Mouse (Mus musculus) liver, embryonic 11.5 days (tissue): ENCODE data around the gene Abca2. TPM values are rescaled to one million over a fixed set of nuclear protein-coding genes. Genes with fewer than 3 reads are reported as not detected.
A peak's percentile ranks its signal among the peaks of the same experiment; 100 is the strongest.

Experiments used
- ATAC-seq: fragments of 200-750 bp; cut with Nextera tagmentation; replicated peaks from 2 replicates; pipeline ENCODE4 v1.8.0; 2017; ENCODE audit warnings: moderate number of reproducible peaks, mild to moderate bottlenecking, moderate TSS enrichment, moderate library complexity; ENCODE audit not compliant: low FRiP score
- DNase-seq: peaks from one replicate; pipeline ENCODE4 v3.0.0-alpha.2; 2017; ENCODE audit warnings: low spot score
- H3K27ac ChIP-seq: fragments of 300-500 bp; sonication (generic); 2 replicates; pipeline ENCODE4 v1.5.1; 2014; ENCODE audit warnings: mild to moderate bottlenecking, low read depth, low read length, control low read depth
- H3K27me3 ChIP-seq: fragments of 300-500 bp; sonication (generic); replicated peaks from 2 replicates; pipeline ENCODE4 v1.6.1; 2014; ENCODE audit warnings: low read length, mixed read lengths; ENCODE audit not compliant: control insufficient read depth, insufficient read depth
- H3K36me3 ChIP-seq: fragments of 300-500 bp; sonication (generic); 2 replicates; pipeline ENCODE4 v1.6.1; 2014; ENCODE audit warnings: mild to moderate bottlenecking, low read length, moderate library complexity, mixed read lengths; ENCODE audit not compliant: control insufficient read depth, insufficient read depth
- H3K4me1 ChIP-seq: fragments of 300-500 bp; sonication (generic); replicated peaks from 2 replicates; pipeline ENCODE4 v1.6.1; 2014; ENCODE audit warnings: low read length, mixed read lengths; ENCODE audit not compliant: control insufficient read depth, insufficient read depth
- H3K4me2 ChIP-seq: fragments of 300-500 bp; sonication (generic); 2 replicates; pipeline ENCODE4 v1.6.1; 2014; ENCODE audit warnings: mild to moderate bottlenecking, control low read depth, moderate library complexity
- H3K4me3 ChIP-seq: fragments of 300-500 bp; sonication (generic); 2 replicates; pipeline ENCODE4 v1.5.1; 2014; ENCODE audit warnings: low read depth, low read length, control low read depth
- H3K9ac ChIP-seq: fragments of 300-500 bp; sonication (generic); 2 replicates; pipeline ENCODE4 v1.6.1; 2014; ENCODE audit warnings: low read depth, low read length, control low read depth
- H3K9me3 ChIP-seq: fragments of 300-500 bp; sonication (generic); 2 replicates; pipeline ENCODE4 v1.6.1; 2016; ENCODE audit warnings: low read length, inconsistent platforms, mixed read lengths; ENCODE audit not compliant: control insufficient read depth
- WGBS: fragments of 180-500 bp; shearing (Covaris S2); extraction: QIAGEN DNeasy Blood & Tissue Kit; methylation state at CpG from one replicate; pipeline ENCODE4 v1.1.7; 2014; 5-methylcytosine and 5-hydroxymethylcytosine counted together
- polyA plus RNA-seq: library from polyadenylated mRNA; unstranded; fragments of >200 nt; fragmentation: Nextera tagmentation; extraction: Ambion mirVana; gene quantifications from 2 replicates; pipeline ENCODE4 v1.2.1, GENCODE M21; 2014

Gene Abca2
- polyA plus RNA-seq, 1 experiment from 2014 or later: 3.9 TPM

DNA sequence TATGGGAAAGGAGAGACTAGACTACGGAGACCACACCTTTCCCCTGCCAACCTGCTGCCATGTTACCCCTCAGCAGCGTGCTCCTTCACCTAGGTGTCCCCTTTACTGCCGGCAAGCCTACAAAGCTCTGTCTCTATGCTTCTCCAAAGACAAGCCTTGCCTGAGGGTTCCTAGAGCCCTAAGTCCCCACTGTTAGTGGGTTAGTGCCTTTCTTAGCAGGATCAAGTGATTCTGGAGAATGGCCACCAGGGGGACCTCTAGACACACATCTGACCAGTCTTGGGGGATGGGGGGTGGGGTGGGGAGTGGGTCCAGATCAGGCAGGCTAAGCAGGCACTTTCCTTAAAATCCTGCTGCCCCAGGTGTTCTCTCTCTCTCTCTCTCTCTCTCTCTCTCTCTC is 6.6 kb upstream of the Abca2 start:
- no peaks in the 10 kb centered on the region for H3K36me3 ChIP-seq
- H3K9ac ChIP-seq: no peak overlapping the region
- no peaks in the 10 kb centered on the region for H3K9me3 ChIP-seq
- no peak overlapping the region for H3K4me2 ChIP-seq
- DNase-seq: no peak
- peaks cover 5% of the 10 kb centered on the region for H3K4me1 ChIP-seq
- 19% methylated on average over 3 of the region's 3 CpGs for WGBS
- no peak overlapping the region for H3K4me3 ChIP-seq
- ATAC-seq: no peak
- no peak overlapping the region for H3K27ac ChIP-seq
- peaks cover 28% of the 10 kb centered on the region for H3K27me3 ChIP-seq

DNA sequence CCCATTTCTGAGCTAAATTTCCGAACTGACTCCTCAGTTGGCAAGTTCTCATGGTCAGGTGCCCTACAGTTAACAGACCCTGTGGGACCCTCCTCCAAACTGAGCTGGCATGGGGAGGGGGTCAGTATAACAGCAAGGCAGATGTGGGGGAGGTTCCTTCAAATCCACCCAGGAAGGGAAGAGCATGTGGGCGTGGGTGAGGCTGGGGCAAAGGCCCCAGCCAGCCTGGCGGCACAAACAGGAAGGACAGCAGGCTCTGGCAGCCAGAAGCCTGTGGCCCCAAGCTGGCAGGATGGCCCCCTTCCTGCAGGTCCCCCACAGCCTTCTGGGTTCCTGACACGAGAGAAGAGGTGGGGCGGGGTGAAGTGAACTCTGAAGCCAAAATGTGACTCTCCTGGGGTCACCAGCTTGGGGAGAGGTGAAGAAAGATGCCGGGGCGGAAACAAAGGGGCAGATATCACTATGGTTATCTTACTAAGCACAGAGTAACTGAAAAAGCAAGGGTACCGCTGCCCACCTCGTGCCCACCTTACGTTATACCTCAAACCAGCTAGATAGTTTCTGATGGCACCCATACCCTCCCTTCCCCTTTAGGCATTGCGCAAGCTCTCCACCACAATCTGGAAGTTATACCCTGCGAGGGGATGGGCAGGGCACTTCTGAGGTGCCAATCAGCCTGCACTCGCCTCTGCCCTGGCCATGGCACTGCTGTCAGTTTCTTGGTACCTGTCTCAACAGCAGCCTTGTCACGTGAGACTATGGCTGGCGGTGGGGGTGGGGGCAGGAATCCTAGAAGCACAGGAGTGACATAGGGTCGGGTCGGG is 5.7 kb upstream of the Abca2 start, which contains the start of gene Fut7:
Gene Fut7, plus strand, starts transcription at position 681 of the 824 bp plus-strand sequence.
- no peak for ATAC-seq
- Histone ChIP-seq H3K9me3 (no peaks in the 10 kb centered on the region), H3K36me3 (no peaks in the 10 kb centered on the region), H3K27ac (no peak within 1 kb of the TSS; the same call in 1 of the 2 replicates), H3K4me3 (no peak within 1 kb of the TSS), H3K4me2 (no peak within 1 kb of the TSS), H3K9ac (no peak within 1 kb of the TSS), H3K4me1 (peaks cover 5% of the 10 kb centered on the region), H3K27me3 (peaks cover 28% of the 10 kb centered on the region)
- DNase-seq: no peak
- 49% methylated on average over 17 of the region's 17 CpGs for WGBS

DNA sequence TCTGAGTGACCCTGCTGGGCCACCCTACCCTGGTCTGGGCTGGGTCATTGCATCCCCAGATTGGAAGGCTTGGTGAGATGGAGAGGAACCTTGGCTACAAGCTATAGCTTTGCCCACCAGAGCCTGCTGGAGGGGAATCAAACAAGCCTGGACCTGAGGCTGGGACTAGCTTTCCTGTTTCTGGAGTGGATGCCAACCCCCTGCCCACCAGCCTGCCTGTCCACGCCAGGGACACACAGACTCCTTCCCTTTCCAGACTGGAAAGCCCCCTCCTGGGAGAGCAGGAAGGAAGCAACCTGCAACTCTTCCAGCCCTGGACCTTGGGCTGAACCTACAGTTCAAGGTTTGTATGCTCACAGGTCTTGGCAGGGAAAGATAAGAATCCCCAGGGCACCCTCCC is 4.9 kb upstream of the Abca2 start:
- Histone ChIP-seq H3K4me1 (peaks cover 5% of the 10 kb centered on the region), H3K36me3 (no peaks in the 10 kb centered on the region), H3K27ac (no peak overlapping the region), H3K4me3 (no peak overlapping the region), H3K4me2 (no peak overlapping the region), H3K9me3 (no peaks in the 10 kb centered on the region), H3K27me3 (peaks cover 28% of the 10 kb centered on the region), H3K9ac (no peak overlapping the region)
- no peak for DNase-seq
- no peak for ATAC-seq
- whole genome bisulfite sequencing: 47% methylated on average over 1 of the region's 1 CpGs

DNA sequence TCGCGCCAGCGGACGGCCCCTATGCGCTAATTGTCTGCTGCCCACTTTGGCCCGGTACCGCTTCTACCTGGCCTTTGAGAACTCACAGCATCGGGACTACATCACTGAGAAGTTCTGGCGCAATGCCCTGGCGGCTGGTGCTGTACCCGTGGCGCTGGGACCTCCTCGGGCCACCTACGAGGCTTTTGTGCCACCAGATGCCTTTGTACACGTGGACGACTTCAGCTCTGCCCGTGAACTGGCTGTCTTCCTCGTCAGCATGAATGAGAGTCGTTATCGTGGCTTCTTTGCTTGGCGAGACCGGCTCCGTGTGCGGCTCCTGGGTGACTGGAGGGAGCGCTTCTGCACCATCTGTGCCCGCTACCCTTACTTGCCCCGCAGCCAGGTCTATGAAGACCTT is 3.0 kb upstream of the Abca2 start:
- peaks cover 39% of the 10 kb centered on the region for H3K27me3 ChIP-seq
- no peak for ATAC-seq
- H3K9ac ChIP-seq: no peak overlapping the region

DNA sequence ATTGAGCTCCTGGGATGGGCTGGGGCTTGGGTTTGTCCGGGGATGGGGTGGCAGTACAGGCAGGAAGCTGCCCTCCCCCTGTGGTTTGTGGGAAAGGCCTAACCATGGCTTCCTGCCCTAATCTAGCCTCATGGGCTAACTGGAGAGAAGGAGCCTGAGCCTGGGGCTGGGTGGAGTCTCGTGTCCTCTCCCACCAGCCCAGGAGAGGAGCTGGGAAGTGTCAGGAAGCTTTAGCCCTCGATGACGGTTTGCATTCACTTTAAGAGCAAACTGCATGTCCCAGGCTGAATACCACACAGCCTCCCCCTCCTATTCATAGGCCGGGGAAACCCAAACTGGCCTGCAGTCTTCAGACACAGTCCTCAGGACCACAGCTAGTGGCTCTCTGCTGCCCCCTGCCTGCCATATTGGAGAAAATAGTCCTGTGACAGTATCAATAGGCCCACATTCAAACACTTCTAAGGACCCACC is 1.7 kb upstream of the Abca2 start:
- no peaks in the 10 kb centered on the region for H3K36me3 ChIP-seq
- H3K4me3 ChIP-seq: no peak overlapping the region
- no peak overlapping the region for H3K9ac ChIP-seq
- no peak overlapping the region for H3K4me2 ChIP-seq
- no peak for ATAC-seq
- H3K4me1 ChIP-seq: peaks cover 11% of the 10 kb centered on the region
- H3K27me3 ChIP-seq: peaks cover 46% of the 10 kb centered on the region
- no peaks in the 10 kb centered on the region for H3K9me3 ChIP-seq
- peak; percentile 75 for DNase-seq
- H3K27ac ChIP-seq: no peak overlapping the region
- WGBS: 17% methylated on average over 5 of the region's 5 CpGs

More for the DNA sequence above, 3.0 kb upstream of the Abca2 start:
- H3K36me3 ChIP-seq: no peaks in the 10 kb centered on the region
- H3K4me2 ChIP-seq: no peak overlapping the region
- H3K27ac ChIP-seq: no peak overlapping the region
- H3K4me3 ChIP-seq: no peak overlapping the region
- H3K4me1 ChIP-seq: peaks cover 11% of the 10 kb centered on the region
- no peak for DNase-seq
- 50% methylated on average over 27 of the region's 27 CpGs for WGBS
- H3K9me3 ChIP-seq: no peaks in the 10 kb centered on the region

DNA sequence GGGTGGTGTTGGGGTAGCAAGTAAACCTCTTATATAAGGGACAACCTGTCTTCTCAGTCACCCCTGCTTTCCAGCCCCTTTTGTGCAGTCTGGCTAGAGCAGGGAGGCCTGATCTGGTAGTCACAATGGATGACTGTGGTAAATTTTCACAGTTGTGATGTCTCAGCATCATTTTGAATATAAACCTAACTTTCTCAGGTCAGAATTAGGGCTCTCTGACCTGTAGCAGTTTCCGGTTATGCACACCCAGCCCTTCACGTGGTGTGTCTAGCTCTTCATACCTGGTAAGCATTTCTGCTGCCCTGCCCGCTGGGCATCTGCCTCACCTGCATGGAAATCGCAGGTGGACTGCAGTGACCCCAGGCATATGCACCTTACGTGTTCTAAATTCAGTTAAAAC is 1.2 kb upstream of the Abca2 start:
- ATAC-seq: no peak
- 81% methylated on average over 5 of the region's 5 CpGs for WGBS
- H3K9ac ChIP-seq: no peak overlapping the region
- H3K4me3 ChIP-seq: no peak overlapping the region
- no peaks in the 10 kb centered on the region for H3K36me3 ChIP-seq
- H3K27me3 ChIP-seq: peaks cover 46% of the 10 kb centered on the region
- H3K9me3 ChIP-seq: no peaks in the 10 kb centered on the region
- no peak for DNase-seq
- no peak overlapping the region for H3K27ac ChIP-seq
- no peak overlapping the region for H3K4me2 ChIP-seq
- peaks cover 11% of the 10 kb centered on the region for H3K4me1 ChIP-seq

DNA sequence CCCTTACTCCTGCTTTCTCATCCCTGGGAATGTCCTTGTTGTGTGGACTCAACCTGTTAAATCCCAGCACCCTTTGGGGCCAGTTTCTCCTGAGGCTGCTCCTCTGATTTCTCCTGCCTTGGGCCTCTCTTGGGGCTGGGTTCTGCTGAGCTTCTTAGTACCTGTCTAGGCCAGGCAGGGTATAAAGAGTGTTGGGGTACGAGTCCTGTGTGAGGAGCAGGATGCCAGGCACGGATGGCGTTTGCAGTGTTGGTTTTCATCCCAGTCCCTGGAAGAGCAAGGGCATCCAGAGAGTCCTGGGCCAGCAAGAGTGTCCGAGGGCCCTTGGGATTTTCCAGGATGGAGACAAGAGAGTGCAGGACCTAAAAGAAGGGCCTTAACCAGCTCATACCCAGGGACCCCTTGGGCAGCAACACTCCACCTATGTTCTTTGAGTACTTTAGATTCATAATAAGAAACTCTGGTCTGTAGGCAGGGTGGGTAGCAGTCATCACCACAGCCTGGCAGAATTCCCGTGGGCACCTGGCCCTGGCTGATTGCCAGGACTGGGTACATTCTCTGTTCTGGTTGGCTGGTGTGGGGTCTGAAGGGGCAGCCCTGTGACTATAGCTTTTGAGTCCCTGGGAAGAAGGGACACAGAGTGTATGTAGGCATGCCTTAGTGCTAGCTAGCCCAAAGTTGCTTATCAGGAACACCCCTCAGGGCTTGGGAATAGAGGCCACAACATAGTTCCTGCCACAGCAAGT is 1.1 kb downstream of the Abca2 start:
- H3K9me3 ChIP-seq: no peaks in the 10 kb centered on the region
- 72% methylated on average over 5 of the region's 5 CpGs for whole genome bisulfite sequencing
- no peak overlapping the region for H3K27ac ChIP-seq
- H3K4me3 ChIP-seq: peak overlapping the region; percentile 82
- no peak overlapping the region for H3K9ac ChIP-seq
- no peak for ATAC-seq
- H3K4me1 ChIP-seq: peaks cover 6% of the 10 kb centered on the region
- H3K36me3 ChIP-seq: no peaks in the 10 kb centered on the region
- DNase-seq: no peak
- peaks cover 37% of the 10 kb centered on the region for H3K27me3 ChIP-seq
- H3K4me2 ChIP-seq: peak overlapping the region; percentile 98

DNA sequence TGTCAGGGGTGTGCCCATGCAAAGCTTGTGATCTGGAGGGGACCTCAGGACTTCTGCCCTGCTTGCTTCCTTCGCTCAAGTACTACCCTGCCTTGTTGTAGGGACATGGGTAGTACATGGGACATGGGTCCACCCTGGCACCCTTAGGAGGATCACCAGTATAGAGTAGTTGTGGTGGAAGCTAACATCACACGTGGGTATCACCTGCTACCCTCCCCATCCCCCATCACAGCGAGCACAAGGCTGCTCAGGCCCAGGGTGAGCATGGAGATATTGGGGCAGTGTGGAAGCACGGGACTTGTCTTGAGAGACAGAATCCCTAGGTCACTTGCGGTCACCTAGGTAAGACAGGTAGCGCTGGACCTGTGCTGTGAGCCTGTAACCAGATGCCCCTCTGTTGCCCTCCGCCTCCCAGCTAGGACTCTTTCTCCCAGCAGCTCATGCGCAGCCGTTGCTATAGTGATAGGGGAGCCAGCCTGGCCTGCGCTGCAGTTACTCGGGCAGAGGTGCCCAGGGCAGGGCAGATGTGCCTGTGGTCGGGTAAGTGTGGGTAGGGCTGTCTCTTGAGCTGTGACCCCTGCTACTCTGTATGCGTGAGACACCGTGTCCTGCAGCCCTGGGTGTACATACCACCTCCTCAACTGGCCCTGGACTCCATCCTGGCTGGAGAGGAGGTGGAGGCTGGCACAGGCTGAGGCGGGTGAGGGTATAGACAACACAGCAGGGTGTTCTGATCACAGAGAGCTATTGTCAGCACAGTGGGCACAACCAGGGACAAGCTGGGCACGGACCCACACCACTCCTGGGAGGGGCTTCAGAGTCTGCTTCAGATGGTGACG is 2.1 kb downstream of the Abca2 start:
- ATAC-seq: no peak
- no peaks in the 10 kb centered on the region for H3K9me3 ChIP-seq
- no peak overlapping the region for H3K27ac ChIP-seq
- no peak overlapping the region for H3K4me3 ChIP-seq
- no peak overlapping the region for H3K9ac ChIP-seq
- H3K4me2 ChIP-seq: no peak overlapping the region
- DNase-seq: no peak
- H3K27me3 ChIP-seq: peaks cover 27% of the 10 kb centered on the region
- no peaks in the 10 kb centered on the region for H3K36me3 ChIP-seq
- peaks cover 6% of the 10 kb centered on the region for H3K4me1 ChIP-seq
- WGBS: 77% methylated on average over 17 of the region's 17 CpGs
